Mouse (Mus musculus) E14TG2a.4 (cell line): ENCODE results near the gene Inhbc.

Experiments used
- CTCF ChIP-seq: conservative IDR thresholded peaks from 2 replicates; pipeline ENCODE4 v1.5.1; 2014; ENCODE audit warnings: low read length
- NANOG ChIP-seq: IDR thresholded peaks from 2 replicates; pipeline ENCODE4 v1.6.1; 2014; ENCODE audit warnings: borderline replicate concordance, low read length, mixed read lengths
- POU5F1 ChIP-seq: IDR thresholded peaks from 2 replicates; pipeline ENCODE4 v1.6.1; 2014; ENCODE audit warnings: low read length, borderline replicate concordance

DNA sequence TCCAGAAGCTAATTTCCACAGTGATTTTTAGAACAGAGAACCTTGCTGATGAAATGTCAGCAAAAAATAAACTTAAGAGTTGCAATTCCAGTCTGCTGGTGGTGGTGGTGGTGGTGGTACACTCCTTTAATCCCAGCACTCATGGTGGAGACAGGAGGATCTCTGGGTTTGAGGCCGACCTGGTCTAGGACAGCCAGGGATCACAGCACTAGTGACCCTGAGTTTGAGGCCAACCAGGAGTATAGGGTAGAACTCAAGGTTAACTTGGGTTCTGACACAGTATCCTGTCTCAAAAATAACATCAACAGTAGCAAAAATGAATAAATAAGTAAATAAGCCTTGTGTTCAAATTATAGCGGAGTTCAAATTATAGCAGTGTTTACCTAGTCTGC lies 11.5 kb upstream of the Inhbc start:
- no peak for TF ChIP-seq CTCF
- no peak for TF ChIP-seq POU5F1
- no peak for TF ChIP-seq NANOG
